Mouse (Mus musculus) stomach, embryonic 15.5 days (tissue): ENCODE data around the gene Aloxe3. TPM values are rescaled to one million over a fixed set of nuclear protein-coding genes. Genes with fewer than 3 reads are reported as not detected.
A peak's percentile ranks its signal among the peaks of the same experiment; 100 is the strongest.

ENCODE experiments used
- ATAC-seq: fragments of 200-750 bp; cut with Nextera tagmentation; 2 replicates; pipeline ENCODE4 v1.8.0; 2017; ENCODE audit warnings: low read depth, moderate number of reproducible peaks, moderate TSS enrichment; ENCODE audit not compliant: insufficient read depth, low FRiP score
- H3K27ac ChIP-seq: fragments of 300-500 bp; sonication (generic); 2 replicates; pipeline ENCODE4 v1.5.1; 2015; ENCODE audit warnings: mild to moderate bottlenecking, inconsistent platforms
- H3K27me3 ChIP-seq: fragments of 300-500 bp; sonication (generic); replicated peaks from 2 replicates; pipeline ENCODE4 v1.6.1; 2015; ENCODE audit warnings: inconsistent platforms
- H3K36me3 ChIP-seq: fragments of 300-500 bp; sonication (generic); 2 replicates; pipeline ENCODE4 v1.6.1; 2015; ENCODE audit warnings: inconsistent platforms
- H3K4me1 ChIP-seq: fragments of 300-500 bp; sonication (generic); 2 replicates; pipeline ENCODE4 v1.6.1; 2015; ENCODE audit warnings: inconsistent platforms
- H3K4me2 ChIP-seq: fragments of 300-500 bp; sonication (generic); 2 replicates; pipeline ENCODE4 v1.6.1; 2015; ENCODE audit warnings: mild to moderate bottlenecking, inconsistent platforms
- H3K4me3 ChIP-seq: fragments of 300-500 bp; sonication (generic); replicated peaks from 2 replicates; pipeline ENCODE4 v1.5.1; 2015; ENCODE audit warnings: inconsistent platforms
- H3K9ac ChIP-seq: fragments of 300-500 bp; sonication (generic); 2 replicates; pipeline ENCODE4 v1.6.1; 2015; ENCODE audit warnings: inconsistent platforms
- H3K9me3 ChIP-seq: fragments of 300-500 bp; sonication (generic); 2 replicates; pipeline ENCODE4 v1.6.1; 2016; ENCODE audit warnings: inconsistent platforms
- WGBS: fragments of 180-500 bp; shearing (Covaris S2); methylation state at CpG from one replicate; pipeline ENCODE4 v1.1.7; 2015; 5-methylcytosine and 5-hydroxymethylcytosine counted together
- polyA plus RNA-seq: library from polyadenylated mRNA; unstranded; fragments of >200 nt; fragmentation: Nextera tagmentation; extraction: Ambion mirVana; gene quantifications from 2 replicates; pipeline ENCODE4 v1.2.1, GENCODE M21; 2015

The Aloxe3 gene
- polyA plus RNA-seq, 1 experiment from 2014 or later = 1.2 TPM

DNA sequence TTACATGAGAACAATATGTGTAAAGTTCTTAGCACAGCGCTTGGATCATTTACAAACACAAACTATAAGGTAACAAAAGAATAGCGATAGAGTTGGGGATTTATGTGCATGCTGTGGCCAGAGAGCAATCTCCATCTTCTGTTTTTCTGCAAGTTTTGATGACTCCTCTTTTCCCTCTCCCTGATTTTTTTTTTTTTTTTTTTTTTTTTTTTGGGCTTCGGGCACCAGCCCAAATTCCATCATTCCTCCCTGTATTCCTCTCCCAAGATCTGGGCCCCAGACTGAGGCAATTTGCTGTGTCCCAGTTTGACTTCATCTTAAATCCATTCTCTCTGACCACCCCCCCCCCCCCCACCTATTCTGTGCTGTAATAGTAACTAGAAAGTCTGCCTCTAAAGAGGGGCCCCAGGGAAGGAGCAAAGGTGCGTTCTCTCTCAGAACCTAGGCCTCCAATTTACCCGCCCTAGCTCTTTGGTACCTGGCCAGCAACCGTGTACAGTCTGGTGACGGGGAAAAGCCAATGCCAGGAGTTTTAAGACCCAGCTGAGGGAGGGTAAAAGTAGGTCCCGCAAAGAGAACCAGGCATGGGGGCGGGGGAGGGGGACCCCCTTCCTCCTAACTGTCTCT lies 29.2 kb upstream of the Aloxe3 start:
- Histone ChIP-seq H3K4me1 (peaks cover 34% of the 10 kb centered on the region), H3K9ac (peak overlapping the region; percentile 77; the same call in 1 of the 2 replicates), H3K9me3 (no peaks in the 10 kb centered on the region), H3K27me3 (no peaks in the 10 kb centered on the region), H3K36me3 (peaks cover 13% of the 10 kb centered on the region), H3K4me2 (peak overlapping the region; percentile 91), H3K27ac (peak overlapping the region; percentile 98), H3K4me3 (peak overlapping the region; percentile 66)
- 10% methylated on average over 9 of the region's 9 CpGs for WGBS
- peak; percentile 1; the same call in 1 of the 2 replicates for ATAC-seq

- peak overlapping the region; percentile 66 for H3K4me3 ChIP-seq
- no peaks in the 10 kb centered on the region for H3K27me3 ChIP-seq
- H3K9ac ChIP-seq = peak overlapping the region; percentile 49; the same call in 1 of the 2 replicates
- peak overlapping the region; percentile 98 for H3K27ac ChIP-seq
- H3K4me2 ChIP-seq = peak overlapping the region; percentile 91
- no peaks in the 10 kb centered on the region for H3K9me3 ChIP-seq
- peaks cover 20% of the 10 kb centered on the region for H3K36me3 ChIP-seq
- peak; percentile 49 for ATAC-seq
- 2% methylated on average over 29 of the region's 29 CpGs for WGBS
- H3K4me1 ChIP-seq = peaks cover 34% of the 10 kb centered on the region
These were observed 28.5 kb upstream of the Aloxe3 start for GRCm38 (mm10) chr11:69096987-69097900.

DNA sequence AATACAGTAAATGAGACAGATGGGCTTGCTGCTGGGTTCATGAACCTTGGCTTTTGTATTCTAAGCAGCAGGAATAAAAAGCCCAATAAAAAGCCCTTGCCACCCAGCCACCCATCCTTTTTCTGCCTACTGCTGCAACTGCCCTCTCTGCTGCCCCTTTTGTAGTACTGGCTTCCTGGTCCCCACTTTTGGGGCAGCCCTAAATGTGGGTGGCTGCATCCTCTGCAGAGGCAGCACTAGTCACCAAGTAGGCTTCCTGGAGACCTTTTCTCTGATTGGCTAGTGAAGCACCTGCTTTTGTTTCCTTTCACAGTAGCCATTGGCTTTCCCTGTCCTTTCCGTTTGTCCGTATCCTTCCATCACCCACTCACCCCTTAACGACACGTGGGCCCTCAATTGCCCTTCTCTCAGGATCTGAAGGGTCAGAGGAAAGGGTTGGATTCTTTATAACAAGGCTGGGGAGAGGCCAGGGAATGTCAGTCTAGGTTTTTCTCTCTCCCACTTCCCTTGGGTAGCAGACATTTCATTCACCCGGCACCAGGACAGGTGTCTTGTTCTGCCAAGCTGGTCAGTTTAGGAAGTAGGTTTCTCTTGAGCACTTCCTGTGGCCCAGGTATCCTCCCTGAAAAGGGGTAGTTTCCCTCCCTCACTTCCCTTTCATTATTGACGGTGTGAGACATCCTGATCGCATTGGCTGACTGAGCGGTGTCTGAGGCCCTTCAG lies 27.5 kb upstream of the Aloxe3 start:
- H3K27me3 ChIP-seq = no peaks in the 10 kb centered on the region
- WGBS = 24% methylated on average over 8 of the region's 8 CpGs
- peaks cover 27% of the 10 kb centered on the region for H3K36me3 ChIP-seq
- H3K4me3 ChIP-seq = peak overlapping the region; percentile 66
- H3K9me3 ChIP-seq = no peaks in the 10 kb centered on the region
- H3K4me1 ChIP-seq = peaks cover 34% of the 10 kb centered on the region
- H3K4me2 ChIP-seq = peak overlapping the region; percentile 91
- no peak overlapping the region for H3K9ac ChIP-seq
- ATAC-seq = no peak
- H3K27ac ChIP-seq = peak overlapping the region; percentile 98

GRCm38 (mm10) chr11:69098762-69099091 lies 27.0 kb upstream of the Aloxe3 start:
- 0% methylated on average over 19 of the region's 19 CpGs for whole genome bisulfite sequencing
- H3K9me3 ChIP-seq = no peaks in the 10 kb centered on the region

DNA sequence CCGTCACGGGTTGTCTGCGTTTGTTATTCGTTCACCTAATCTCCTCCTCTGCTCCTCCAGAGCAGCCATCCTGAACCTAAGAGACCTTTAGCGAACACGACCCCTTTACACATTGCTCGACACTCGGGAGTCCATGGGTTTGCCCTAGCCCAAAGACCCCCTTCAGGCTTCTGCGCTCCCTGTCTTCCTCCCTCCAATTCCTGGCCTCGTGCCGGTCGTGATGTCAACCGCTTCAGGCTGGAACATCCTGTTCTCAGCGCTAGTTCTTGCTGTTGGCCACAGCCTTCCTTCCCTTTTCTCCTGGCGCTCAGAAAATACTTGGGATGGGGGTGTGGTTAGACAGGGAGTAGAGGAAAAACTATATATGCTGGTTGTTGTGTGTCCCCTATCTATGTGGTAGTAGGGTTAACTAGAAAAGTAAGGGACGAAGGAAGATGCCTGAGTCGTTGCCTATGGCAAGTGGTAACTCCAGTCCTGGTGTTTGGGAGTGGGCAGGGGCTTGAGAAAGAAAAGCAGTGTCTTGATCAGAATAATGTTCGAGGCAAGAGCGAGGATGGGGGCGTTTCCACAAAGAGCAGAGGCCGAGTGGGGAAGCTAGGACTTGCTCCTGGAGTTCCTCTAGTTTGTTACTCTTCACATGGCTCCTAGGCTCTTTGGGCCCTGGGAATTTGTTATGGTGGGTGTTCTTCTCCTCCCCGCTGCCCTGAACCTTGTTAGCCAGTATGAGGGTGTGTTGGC lies 26.4 kb upstream of the Aloxe3 start:
- Histone ChIP-seq H3K4me2 (peak overlapping the region; percentile 91), H3K9me3 (no peaks in the 10 kb centered on the region), H3K36me3 (peaks cover 38% of the 10 kb centered on the region), H3K9ac (peak overlapping the region; percentile 57), H3K4me3 (peak overlapping the region; percentile 66), H3K27ac (peak overlapping the region; percentile 98), H3K27me3 (no peaks in the 10 kb centered on the region), H3K4me1 (peaks cover 34% of the 10 kb centered on the region)
- WGBS = under 1% methylated on average over 22 of the region's 22 CpGs
- no peak for ATAC-seq

More at GRCm38 (mm10) chr11:69098762-69099091, 27.0 kb upstream of the Aloxe3 start:
- Histone ChIP-seq H3K4me3 (peak overlapping the region; percentile 66), H3K27ac (peak overlapping the region; percentile 98), H3K27me3 (no peaks in the 10 kb centered on the region), H3K9ac (peak overlapping the region; percentile 57), H3K4me1 (peaks cover 34% of the 10 kb centered on the region), H3K4me2 (peak overlapping the region; percentile 91), H3K36me3 (peaks cover 32% of the 10 kb centered on the region)
- ATAC-seq = peak; percentile 11; the same call in 1 of the 2 replicates

DNA sequence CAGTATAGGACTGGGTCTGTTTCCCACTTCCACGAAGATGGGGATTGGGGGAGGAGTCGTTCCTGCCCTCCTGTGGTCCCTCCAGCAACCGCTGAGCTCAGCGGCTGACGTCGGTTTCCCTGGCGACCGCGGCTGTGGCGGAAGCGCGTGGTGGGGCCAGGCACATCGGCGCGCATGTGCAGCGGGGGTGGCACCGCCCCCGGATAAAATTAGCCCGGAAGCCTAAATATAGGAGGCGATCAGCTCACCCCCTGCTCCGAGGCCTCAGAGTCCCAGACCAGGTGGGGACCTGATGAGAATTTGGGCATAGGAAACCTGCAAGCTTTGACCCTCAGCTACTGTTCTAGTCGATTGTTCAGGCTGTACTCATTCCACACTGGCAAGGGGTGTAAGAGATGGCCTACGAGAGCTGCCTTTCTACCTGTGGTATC lies 25.8 kb upstream of the Aloxe3 start:
- H3K9me3 ChIP-seq = no peaks in the 10 kb centered on the region
- peak overlapping the region; percentile 91 for H3K4me2 ChIP-seq
- peak overlapping the region; percentile 66 for H3K4me3 ChIP-seq
- H3K9ac ChIP-seq = no peak overlapping the region; the same call in 1 of the 2 replicates
- H3K4me1 ChIP-seq = peaks cover 34% of the 10 kb centered on the region
- no peak; the same call in 1 of the 2 replicates for ATAC-seq
- under 1% methylated on average over 23 of the region's 23 CpGs for WGBS
- no peaks in the 10 kb centered on the region for H3K27me3 ChIP-seq
- peak overlapping the region; percentile 98 for H3K27ac ChIP-seq
- peaks cover 44% of the 10 kb centered on the region for H3K36me3 ChIP-seq

DNA sequence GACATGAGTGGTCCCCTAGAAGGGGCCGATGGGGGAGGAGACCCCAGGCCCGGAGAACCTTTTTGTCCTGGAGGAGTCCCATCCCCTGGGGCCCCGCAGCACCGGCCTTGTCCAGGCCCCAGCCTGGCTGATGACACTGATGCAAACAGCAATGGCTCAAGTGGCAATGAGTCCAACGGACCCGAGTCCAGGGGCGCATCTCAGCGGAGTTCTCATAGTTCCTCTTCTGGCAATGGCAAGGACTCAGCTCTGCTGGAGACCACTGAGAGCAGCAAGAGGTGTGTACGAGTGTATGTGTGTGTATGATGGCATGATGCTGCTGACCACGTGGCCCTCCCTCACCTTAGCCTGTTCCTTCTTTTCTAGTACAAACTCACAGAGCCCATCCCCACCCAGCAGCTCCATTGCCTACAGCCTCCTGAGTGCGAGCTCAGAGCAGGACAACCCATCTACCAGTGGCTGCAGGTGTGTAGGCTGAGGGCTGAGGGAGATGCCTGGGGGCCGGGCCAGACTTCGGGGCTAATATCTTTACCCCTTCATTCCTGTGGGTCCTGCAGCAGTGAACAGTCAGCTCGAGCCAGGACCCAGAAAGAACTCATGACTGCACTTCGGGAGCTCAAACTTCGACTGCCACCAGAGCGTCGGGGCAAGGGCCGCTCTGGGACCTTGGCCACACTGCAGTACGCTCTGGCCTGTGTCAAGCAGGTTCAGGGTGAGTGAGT lies 24.9 kb upstream of the Aloxe3 start:
- peak overlapping the region; percentile 98 for H3K27ac ChIP-seq

GRCm38 (mm10) chr11:69101604-69102402 lies 23.9 kb upstream of the Aloxe3 start:
- ATAC-seq = no peak
- Histone ChIP-seq H3K36me3 (peaks cover 61% of the 10 kb centered on the region), H3K27ac (no peak overlapping the region), H3K4me2 (no peak overlapping the region), H3K9ac (no peak overlapping the region), H3K27me3 (no peaks in the 10 kb centered on the region), H3K9me3 (no peaks in the 10 kb centered on the region), H3K4me1 (peaks cover 34% of the 10 kb centered on the region), H3K4me3 (no peak overlapping the region)
- 86% methylated on average over 21 of the region's 21 CpGs for WGBS

More for the DNA sequence above, 24.9 kb upstream of the Aloxe3 start:
- Histone ChIP-seq H3K36me3 (peaks cover 53% of the 10 kb centered on the region), H3K9ac (no peak overlapping the region), H3K27me3 (no peaks in the 10 kb centered on the region), H3K9me3 (no peaks in the 10 kb centered on the region), H3K4me2 (peak overlapping the region; percentile 91), H3K4me3 (peak overlapping the region; percentile 66; the same call in 1 of the 2 replicates), H3K4me1 (peaks cover 34% of the 10 kb centered on the region)
- ATAC-seq = no peak
- 86% methylated on average over 20 of the region's 20 CpGs for WGBS

DNA sequence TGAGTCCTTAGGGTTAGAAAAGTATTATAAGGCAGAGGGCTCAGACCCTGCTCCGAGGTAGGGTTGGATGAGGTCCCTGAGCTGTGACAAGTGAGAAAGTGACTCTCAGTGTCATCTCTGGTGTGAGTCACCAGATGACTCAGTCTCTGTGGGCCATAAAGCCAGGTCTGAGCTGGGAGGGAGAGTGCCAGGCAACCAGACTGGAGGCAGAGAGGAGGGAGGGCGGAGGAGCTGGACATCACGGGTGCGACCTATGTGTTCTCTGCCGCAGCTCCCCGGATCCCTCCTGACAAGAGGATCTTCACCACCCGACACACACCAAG lies 23.3 kb upstream of the Aloxe3 start:
- no peak overlapping the region for H3K27ac ChIP-seq
- H3K9ac ChIP-seq = no peak overlapping the region
- WGBS = 94% methylated on average over 7 of the region's 7 CpGs

DNA sequence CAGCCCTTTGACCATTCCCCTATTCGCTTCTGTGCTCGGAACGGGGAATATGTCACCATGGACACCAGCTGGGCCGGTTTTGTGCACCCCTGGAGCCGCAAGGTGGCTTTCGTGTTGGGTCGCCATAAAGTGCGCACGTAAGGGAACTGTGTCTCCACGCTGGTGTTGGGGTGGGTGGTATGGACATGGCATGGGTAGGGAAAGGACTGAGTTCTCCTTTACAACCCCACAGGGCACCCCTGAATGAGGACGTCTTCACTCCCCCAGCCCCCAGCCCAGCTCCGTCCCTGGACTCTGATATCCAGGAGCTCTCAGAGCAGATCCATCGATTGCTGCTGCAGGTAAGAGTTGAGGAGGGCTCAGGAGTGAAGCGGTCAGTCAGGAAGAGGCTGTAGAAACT lies 22.6 kb upstream of the Aloxe3 start:
- Histone ChIP-seq H3K9ac (no peak overlapping the region), H3K4me2 (no peak overlapping the region), H3K4me1 (peaks cover 23% of the 10 kb centered on the region), H3K27me3 (no peaks in the 10 kb centered on the region), H3K36me3 (peaks cover 74% of the 10 kb centered on the region), H3K9me3 (no peaks in the 10 kb centered on the region), H3K4me3 (no peak overlapping the region), H3K27ac (no peak overlapping the region)
- 93% methylated on average over 14 of the region's 14 CpGs for WGBS
- no peak for ATAC-seq

More for the DNA sequence above, 23.3 kb upstream of the Aloxe3 start:
- no peaks in the 10 kb centered on the region for H3K9me3 ChIP-seq
- H3K4me1 ChIP-seq = peaks cover 31% of the 10 kb centered on the region
- H3K27me3 ChIP-seq = no peaks in the 10 kb centered on the region
- H3K4me3 ChIP-seq = no peak overlapping the region
- H3K36me3 ChIP-seq = peaks cover 66% of the 10 kb centered on the region
- no peak overlapping the region for H3K4me2 ChIP-seq
- ATAC-seq = no peak
